Mouse (Mus musculus) small intestine, adult 2 months (tissue): ENCODE measurements around the gene 4921539E11Rik.

Experiments used
- CTCF ChIP-seq: fragments of 200-500 bp; IDR thresholded peaks from 2 replicates; pipeline ENCODE4 v1.5.1; 2012; ENCODE audit warnings: low read depth, mild to moderate bottlenecking, control low read depth, inconsistent platforms, low read length, moderate library complexity, mixed read lengths; ENCODE audit not compliant: insufficient replicate concordance, insufficient read length; ENCODE audit errors: extremely low read depth
- POLR2A ChIP-seq: fragments of 200-500 bp; IDR thresholded peaks from 2 replicates; pipeline ENCODE4 v1.6.1; 2012; ENCODE audit warnings: low read depth, mild to moderate bottlenecking, control low read depth, inconsistent platforms, low read length, moderate library complexity

DNA sequence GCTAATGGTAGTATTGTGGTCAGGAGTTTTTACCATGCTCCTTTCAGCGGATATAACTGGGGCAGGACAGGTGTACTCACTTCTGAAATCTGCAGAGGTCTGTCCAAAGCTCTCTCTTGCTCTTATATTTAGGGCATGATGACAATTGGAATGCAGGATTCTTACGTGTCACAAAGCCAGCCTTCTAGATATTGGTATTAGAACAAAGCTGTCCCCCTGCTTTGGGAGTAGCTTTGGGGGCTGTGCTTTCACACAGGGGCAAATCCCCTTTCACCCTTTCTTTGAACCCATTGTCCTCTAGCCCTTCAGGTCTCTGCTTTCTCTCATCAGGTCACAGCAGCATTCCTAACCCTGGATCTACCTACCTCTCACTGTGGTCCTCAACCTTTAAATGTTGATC, at the start of gene 4921539E11Rik:
- TF ChIP-seq CTCF (no peak), POLR2A (no peak)
